Mouse (Mus musculus) midbrain, postnatal 0 days (tissue): ENCODE measurements around the gene Gm17087. TPM values are rescaled to one million over a fixed set of nuclear protein-coding genes. Genes with fewer than 3 reads are reported as not detected.

Experiments used
- ATAC-seq: fragments of 200-750 bp; cut with Nextera tagmentation; 2 replicates; pipeline ENCODE4 v1.8.0; 2017; ENCODE audit warnings: moderate number of reproducible peaks, mild to moderate bottlenecking, moderate TSS enrichment, moderate library complexity; ENCODE audit not compliant: low FRiP score
- DNase-seq: peaks from one replicate; pipeline ENCODE4 v3.0.0-alpha.2; 2015; ENCODE audit warnings: low spot score
- H3K27ac ChIP-seq: fragments of 300-500 bp; sonication (generic); 2 replicates; pipeline ENCODE4 v1.5.1; 2014; ENCODE audit warnings: low read depth, mild to moderate bottlenecking, low read length, mixed read lengths
- H3K27me3 ChIP-seq: fragments of 300-500 bp; sonication (generic); 2 replicates; pipeline ENCODE4 v1.6.1; 2014; ENCODE audit warnings: low read length, control low read depth, mixed read lengths; ENCODE audit not compliant: insufficient read depth
- H3K36me3 ChIP-seq: fragments of 300-500 bp; sonication (generic); 2 replicates; pipeline ENCODE4 v1.6.1; 2014; ENCODE audit warnings: low read length, control low read depth, mixed read lengths; ENCODE audit not compliant: insufficient read depth
- H3K4me1 ChIP-seq: fragments of 300-500 bp; sonication (generic); 2 replicates; pipeline ENCODE4 v1.6.1; 2014; ENCODE audit warnings: mild to moderate bottlenecking, control low read depth, antibody characterized with exemption, low read length, mixed read lengths; ENCODE audit not compliant: insufficient read depth
- H3K4me2 ChIP-seq: fragments of 300-500 bp; sonication (generic); 2 replicates; pipeline ENCODE4 v1.6.1; 2014; ENCODE audit warnings: low read depth, mild to moderate bottlenecking, low read length, mixed read lengths; ENCODE audit not compliant: poor library complexity, severe bottlenecking
- H3K4me3 ChIP-seq: fragments of 300-500 bp; sonication (generic); 2 replicates; pipeline ENCODE4 v1.5.1; 2014; ENCODE audit warnings: low read depth, mild to moderate bottlenecking, low read length, moderate library complexity
- H3K9ac ChIP-seq: fragments of 300-500 bp; sonication (generic); replicated peaks from 2 replicates; pipeline ENCODE4 v1.6.1; 2014; ENCODE audit warnings: mild to moderate bottlenecking, low read length, moderate library complexity, mixed read lengths; ENCODE audit not compliant: poor library complexity, severe bottlenecking
- H3K9me3 ChIP-seq: fragments of 300-500 bp; sonication (generic); 2 replicates; pipeline ENCODE4 v1.6.1; 2016; ENCODE audit warnings: low read length, control low read depth
- CTCF ChIP-seq: IDR thresholded peaks from 2 replicates; pipeline ENCODE4 v1.5.1; 2016; ENCODE audit warnings: antibody characterized with exemption, mild to moderate bottlenecking
- WGBS: fragments of 180-500 bp; shearing (Covaris S2); extraction: QIAGEN DNeasy Blood & Tissue Kit; methylation state at CpG from one replicate; pipeline ENCODE4 v1.1.7; 2014; 5-methylcytosine and 5-hydroxymethylcytosine counted together
- polyA plus RNA-seq: library from polyadenylated mRNA; unstranded; fragments of >200 nt; fragmentation: Nextera tagmentation; extraction: Ambion mirVana; gene quantifications from 2 replicates; pipeline ENCODE4 v1.2.1, GENCODE M21; 2015
- total RNA-seq: library from RNA; depleted of rRNA; stranded (reverse); fragments of >200 nt; gene quantifications from 2 replicates; pipeline ENCODE4 v1.2.3, GENCODE M21; 2014; rRNA removed

Gm17087 gene
- total and polyA plus RNA-seq, 2 experiments from 2014 or later, result not detected

DNA sequence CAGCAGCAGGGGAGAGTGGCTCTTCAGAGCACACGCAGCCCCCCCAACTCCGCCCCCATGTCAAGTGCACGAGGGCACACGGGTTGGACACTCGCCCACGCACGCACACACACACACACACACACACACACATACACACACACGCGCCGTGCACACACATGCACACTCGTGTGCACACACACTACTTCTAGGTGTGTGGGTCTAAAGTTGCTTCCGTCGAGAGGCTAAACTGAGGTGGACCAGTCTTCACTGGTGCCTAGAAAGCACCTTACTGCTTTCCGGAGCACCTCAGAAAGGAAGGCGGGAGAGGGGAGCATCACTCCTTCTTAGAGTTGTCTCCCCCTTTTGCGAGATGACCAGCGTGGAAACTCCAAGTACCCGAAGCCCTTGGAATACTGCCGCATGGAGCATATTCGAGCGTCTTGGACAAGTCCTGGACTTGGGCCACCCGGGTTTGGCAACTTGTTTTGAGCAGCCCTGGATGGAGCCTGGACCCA is 41.5 kb downstream of the Gm17087 start, which contains the start of gene Pde10a:
Gene Pde10a, plus strand, starts transcription at position 148 of the 497 bp plus-strand sequence.
- no peaks in the 10 kb centered on the region for H3K36me3 ChIP-seq
- H3K4me1 ChIP-seq, result peaks cover 10% of the 10 kb centered on the region
- peak within 1 kb of the TSS; percentile 73 for H3K9ac ChIP-seq
- DNase-seq, result peak; percentile 39
- 1% methylated on average over 22 of the region's 22 CpGs for WGBS
- no peak for TF ChIP-seq CTCF
- no peak; the same call in 1 of the 2 replicates for ATAC-seq
- peak within 1 kb of the TSS; percentile 80 for H3K27ac ChIP-seq
- no peaks in the 10 kb centered on the region for H3K27me3 ChIP-seq
- peak within 1 kb of the TSS; percentile 87 for H3K4me2 ChIP-seq
- peak within 1 kb of the TSS; percentile 42 for H3K4me3 ChIP-seq
- no peaks in the 10 kb centered on the region for H3K9me3 ChIP-seq

DNA sequence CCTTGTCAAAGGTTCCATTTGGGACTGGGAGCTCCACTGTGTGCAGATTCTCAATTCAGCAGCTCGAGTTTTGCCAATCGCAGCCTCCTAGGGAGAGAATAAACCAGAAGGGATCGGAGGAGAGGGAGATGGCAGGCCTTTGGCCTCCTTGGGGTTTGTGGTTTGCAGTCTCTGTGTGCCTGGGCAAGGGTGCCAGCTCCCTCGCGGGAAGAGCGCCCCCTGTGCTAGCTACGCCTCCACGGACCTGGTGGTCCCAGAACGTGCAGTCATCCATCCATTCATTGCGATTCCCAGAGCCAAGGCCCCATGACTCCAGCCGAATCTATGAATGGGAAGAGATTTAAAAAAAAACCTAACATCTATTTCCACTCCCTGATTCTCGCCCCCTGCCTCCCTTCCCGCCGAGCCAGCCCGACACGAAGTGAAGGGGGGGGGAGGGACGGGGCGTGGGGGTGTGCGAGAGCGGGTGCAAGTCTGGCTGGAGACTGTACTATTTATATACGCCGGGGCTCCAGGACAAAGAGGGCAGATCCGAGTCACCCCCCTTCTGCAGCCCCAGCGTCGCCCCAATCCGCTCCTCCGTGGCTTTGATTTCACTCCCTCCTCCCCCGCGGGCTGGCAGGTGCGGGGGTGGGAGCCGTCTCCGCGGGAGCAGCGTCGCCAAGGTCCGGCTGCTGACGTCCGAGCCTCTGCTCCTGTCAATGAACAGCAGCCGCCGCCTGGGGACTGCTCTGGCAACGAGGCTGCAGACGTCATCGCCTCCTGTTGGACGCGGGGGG is 42.2 kb downstream of the Gm17087 start:
- Histone ChIP-seq H3K4me1 (peaks cover 10% of the 10 kb centered on the region), H3K9me3 (no peaks in the 10 kb centered on the region), H3K27me3 (no peaks in the 10 kb centered on the region), H3K4me3 (peak overlapping the region; percentile 42), H3K4me2 (peak overlapping the region; percentile 87), H3K36me3 (no peaks in the 10 kb centered on the region), H3K9ac (peak overlapping the region; percentile 73), H3K27ac (peak overlapping the region; percentile 80)
- ATAC-seq (peak; percentile 93), DNase-seq (peak; percentile 96)
- 1% methylated on average over 38 of the region's 45 CpGs for WGBS
- peak; percentile 71 for TF ChIP-seq CTCF

DNA sequence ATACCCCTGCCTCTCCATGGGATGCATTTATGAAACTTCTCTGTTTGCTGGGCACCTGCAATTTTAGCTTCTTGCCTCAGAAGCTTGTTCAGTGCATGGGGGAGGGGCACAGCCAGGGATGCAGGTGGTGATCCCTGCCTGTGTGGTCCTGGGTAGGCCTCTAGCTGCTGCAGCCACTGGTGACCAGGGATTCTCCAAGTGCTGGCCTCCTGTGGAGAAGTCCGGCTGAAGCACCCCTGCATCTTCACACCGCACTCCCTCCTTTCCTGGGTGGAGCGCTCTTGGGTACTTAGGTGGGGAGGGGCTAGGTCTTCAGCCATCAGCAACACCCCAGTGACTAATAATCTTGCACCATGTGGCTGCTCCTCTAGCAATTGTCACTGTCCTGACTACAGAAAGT is 42.8 kb downstream of the Gm17087 start:
- Histone ChIP-seq H3K36me3 (no peaks in the 10 kb centered on the region), H3K4me1 (peaks cover 10% of the 10 kb centered on the region), H3K9me3 (no peaks in the 10 kb centered on the region), H3K9ac (peak overlapping the region; percentile 73), H3K27ac (peak overlapping the region; percentile 80), H3K4me3 (peak overlapping the region; percentile 42), H3K27me3 (no peaks in the 10 kb centered on the region), H3K4me2 (peak overlapping the region; percentile 87)
- TF ChIP-seq CTCF, result no peak
- WGBS, result 16% methylated on average over 3 of the region's 3 CpGs
- ATAC-seq (peak; percentile 48), DNase-seq (no peak)

DNA sequence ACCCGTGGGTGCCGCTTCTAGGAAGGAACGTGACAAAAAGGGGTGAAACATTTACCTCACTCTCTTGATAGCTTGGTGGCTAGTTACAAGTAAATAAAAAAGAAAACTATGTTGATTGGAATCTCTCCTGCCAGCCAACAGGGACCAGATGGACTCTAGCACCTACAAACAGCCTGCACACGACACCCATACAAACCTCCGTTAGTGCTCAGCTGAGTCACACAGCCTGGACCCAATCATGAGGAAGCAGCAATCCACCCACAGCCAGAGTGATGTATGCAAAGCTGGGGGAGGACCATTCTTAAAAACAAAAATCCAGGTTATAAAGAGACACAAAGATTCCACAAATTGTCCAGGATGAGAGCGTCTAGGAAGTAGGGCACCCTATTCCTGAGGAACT is 50.7 kb downstream of the Gm17087 start:
- Histone ChIP-seq H3K27ac (no peak overlapping the region), H3K27me3 (no peaks in the 10 kb centered on the region), H3K4me3 (no peak overlapping the region), H3K9me3 (no peaks in the 10 kb centered on the region), H3K36me3 (no peaks in the 10 kb centered on the region), H3K4me1 (no peaks in the 10 kb centered on the region), H3K9ac (no peak overlapping the region), H3K4me2 (no peak overlapping the region)
- no peak for TF ChIP-seq CTCF
- DNase-seq (no peak), ATAC-seq (no peak)
- WGBS, result 82% methylated on average over 6 of the region's 6 CpGs

Other genes starting within 250 kb of the Gm17087 start
- 29.8 and 31.5 TPM in 2 replicates for gene Prr18, start 229.5 kb downstream of the Gm17087 start, total RNA-seq
- gene Prr18, start 229.5 kb downstream of the Gm17087 start, polyA plus RNA-seq, result 15.7 and 15.9 TPM in 2 replicates
- 0.38 and 2.1 TPM in 2 replicates for gene T2, start 211.0 kb downstream of the Gm17087 start, total RNA-seq
- 0.81 and 0.90 TPM in 2 replicates for gene T2, start 211.0 kb downstream of the Gm17087 start, polyA plus RNA-seq
- 0.11 and 1.9 TPM in 2 replicates for gene T, start 132.5 kb downstream of the Gm17087 start, total RNA-seq
- gene T, start 132.5 kb downstream of the Gm17087 start, polyA plus RNA-seq, result 0.25 and 0.35 TPM in 2 replicates
- 40.3 and 42.3 TPM in 2 replicates for gene Pde10a, start 41.6 kb downstream of the Gm17087 start, total RNA-seq
- 7.8 and 8.6 TPM in 2 replicates for gene Pde10a, start 41.6 kb downstream of the Gm17087 start, polyA plus RNA-seq